Mouse (Mus musculus) thymus, adult 2 months (tissue): Measurements from ENCODE around the gene Itgb8. TPM values are rescaled to one million over a fixed set of nuclear protein-coding genes. Genes with fewer than 3 reads are reported as not detected.

ENCODE experiments used
- DNase-seq: peaks from one replicate; pipeline ENCODE4 v3.0.0; 2021
- H3K27ac ChIP-seq: fragments of 200-500 bp; 2 replicates; pipeline ENCODE4 v1.5.1; 2012; ENCODE audit warnings: low read length, control low read depth; ENCODE audit not compliant: control insufficient read depth, insufficient read depth
- H3K27me3 ChIP-seq: fragments of 200-500 bp; 2 replicates; pipeline ENCODE4 v1.6.1; 2012; ENCODE audit warnings: mild to moderate bottlenecking, low read length, moderate library complexity, mixed read lengths; ENCODE audit not compliant: control insufficient read depth, insufficient read depth
- H3K36me3 ChIP-seq: fragments of 200-500 bp; 2 replicates; pipeline ENCODE4 v1.6.1; 2012; ENCODE audit warnings: mild to moderate bottlenecking, low read length, moderate library complexity; ENCODE audit not compliant: control insufficient read depth, insufficient read depth
- H3K4me1 ChIP-seq: fragments of 200-500 bp; replicated peaks from 2 replicates; pipeline ENCODE4 v1.6.1; 2012; ENCODE audit warnings: low read length; ENCODE audit not compliant: control insufficient read depth, insufficient read depth
- H3K4me3 ChIP-seq: fragments of 200-500 bp; 2 replicates; pipeline ENCODE4 v1.5.1; 2012; ENCODE audit warnings: mild to moderate bottlenecking, low read length, control low read depth, moderate library complexity; ENCODE audit not compliant: control insufficient read depth, insufficient read depth
- CTCF ChIP-seq: fragments of 200-500 bp; IDR thresholded peaks from 2 replicates; pipeline ENCODE4 v1.5.1; 2012; ENCODE audit warnings: mild to moderate bottlenecking, control low read depth, low read length, moderate library complexity, borderline replicate concordance; ENCODE audit not compliant: control insufficient read depth, poor library complexity, insufficient read depth; ENCODE audit errors: extremely low read depth
- POLR2A ChIP-seq: fragments of 200-500 bp; IDR thresholded peaks from 2 replicates; pipeline ENCODE4 v1.6.1; 2012; ENCODE audit warnings: mild to moderate bottlenecking, low read length, control low read depth, moderate library complexity; ENCODE audit not compliant: control insufficient read depth, poor library complexity, insufficient read depth; ENCODE audit errors: extremely low read depth
- WGBS: fragments of 180-500 bp; shearing (Covaris S2); methylation state at CpG from one replicate; pipeline ENCODE4 v1.1.7; 2018; 5-methylcytosine and 5-hydroxymethylcytosine counted together
- polyA plus RNA-seq: library from polyadenylated mRNA; depleted of rRNA; stranded (reverse); fragments of >200 nt; gene quantifications from 2 replicates; pipeline ENCODE4 v1.2.3, GENCODE M21; 2012

The Itgb8 gene
- polyA plus RNA-seq, 1 experiment, result 0.61 TPM

GRCm38 (mm10) chr12:119230444-119230843, 8.2 kb downstream of the Itgb8 start:
- DNase-seq, result no peak
- H3K4me3 ChIP-seq, result no peak overlapping the region
- H3K36me3 ChIP-seq, result no peaks in the 10 kb centered on the region
- H3K4me1 ChIP-seq, result no peaks in the 10 kb centered on the region
- TF ChIP-seq CTCF (no peak), POLR2A (no peak)
- no peaks in the 10 kb centered on the region for H3K27me3 ChIP-seq
- H3K27ac ChIP-seq, result no peak overlapping the region

GRCm38 (mm10) chr12:119229601-119230000, 9.0 kb downstream of the Itgb8 start:
- Histone ChIP-seq H3K4me1 (no peaks in the 10 kb centered on the region), H3K27me3 (no peaks in the 10 kb centered on the region), H3K27ac (no peak overlapping the region), H3K36me3 (no peaks in the 10 kb centered on the region), H3K4me3 (no peak overlapping the region)
- TF ChIP-seq POLR2A (no peak), CTCF (no peak)
- 96% methylated on average over 2 of the region's 2 CpGs for WGBS
- DNase-seq, result no peak

GRCm38 (mm10) chr12:119227898-119228297, 10.7 kb downstream of the Itgb8 start:
- 92% methylated on average over 1 of the region's 1 CpGs for WGBS
- Histone ChIP-seq H3K4me1 (no peaks in the 10 kb centered on the region), H3K27ac (no peak overlapping the region), H3K27me3 (no peaks in the 10 kb centered on the region), H3K36me3 (no peaks in the 10 kb centered on the region), H3K4me3 (no peak overlapping the region)
- TF ChIP-seq CTCF (no peak), POLR2A (no peak)
- no peak for DNase-seq

- no peak for DNase-seq
- Histone ChIP-seq H3K36me3 (no peaks in the 10 kb centered on the region), H3K4me1 (no peaks in the 10 kb centered on the region), H3K4me3 (no peak overlapping the region), H3K27me3 (no peaks in the 10 kb centered on the region), H3K27ac (no peak overlapping the region)
- no peak for TF ChIP-seq POLR2A
- TF ChIP-seq CTCF, result no peak
These were observed 13.9 kb downstream of the Itgb8 start for GRCm38 (mm10) chr12:119224699-119225098.

- no peak overlapping the region for H3K4me3 ChIP-seq
- no peak overlapping the region for H3K27ac ChIP-seq
- WGBS, result 93% methylated on average over 1 of the region's 1 CpGs
- H3K4me1 ChIP-seq, result no peaks in the 10 kb centered on the region
- H3K36me3 ChIP-seq, result no peaks in the 10 kb centered on the region
- TF ChIP-seq POLR2A, result no peak
- DNase-seq, result no peak
- no peaks in the 10 kb centered on the region for H3K27me3 ChIP-seq
These were observed 19.2 kb downstream of the Itgb8 start for GRCm38 (mm10) chr12:119219409-119219808.

GRCm38 (mm10) chr12:119217700-119218265, 20.8 kb downstream of the Itgb8 start:
- H3K36me3 ChIP-seq, result no peaks in the 10 kb centered on the region
- DNase-seq, result no peak
- H3K4me1 ChIP-seq, result no peaks in the 10 kb centered on the region
- no peak overlapping the region for H3K27ac ChIP-seq
- TF ChIP-seq POLR2A (no peak), CTCF (no peak)
- no peaks in the 10 kb centered on the region for H3K27me3 ChIP-seq
- no peak overlapping the region for H3K4me3 ChIP-seq

- TF ChIP-seq CTCF, result no peak
- no peak for TF ChIP-seq POLR2A
- no peak overlapping the region for H3K4me3 ChIP-seq
- 98% methylated on average over 3 of the region's 3 CpGs for WGBS
These were observed 23.4 kb downstream of the Itgb8 start for GRCm38 (mm10) chr12:119215225-119215624.

More at GRCm38 (mm10) chr12:119215225-119215624, 23.4 kb downstream of the Itgb8 start:
- H3K27ac ChIP-seq, result no peak overlapping the region
- no peaks in the 10 kb centered on the region for H3K36me3 ChIP-seq
- no peak for DNase-seq
- no peaks in the 10 kb centered on the region for H3K4me1 ChIP-seq
- H3K27me3 ChIP-seq, result no peaks in the 10 kb centered on the region
